In the genomic region with DNA sequence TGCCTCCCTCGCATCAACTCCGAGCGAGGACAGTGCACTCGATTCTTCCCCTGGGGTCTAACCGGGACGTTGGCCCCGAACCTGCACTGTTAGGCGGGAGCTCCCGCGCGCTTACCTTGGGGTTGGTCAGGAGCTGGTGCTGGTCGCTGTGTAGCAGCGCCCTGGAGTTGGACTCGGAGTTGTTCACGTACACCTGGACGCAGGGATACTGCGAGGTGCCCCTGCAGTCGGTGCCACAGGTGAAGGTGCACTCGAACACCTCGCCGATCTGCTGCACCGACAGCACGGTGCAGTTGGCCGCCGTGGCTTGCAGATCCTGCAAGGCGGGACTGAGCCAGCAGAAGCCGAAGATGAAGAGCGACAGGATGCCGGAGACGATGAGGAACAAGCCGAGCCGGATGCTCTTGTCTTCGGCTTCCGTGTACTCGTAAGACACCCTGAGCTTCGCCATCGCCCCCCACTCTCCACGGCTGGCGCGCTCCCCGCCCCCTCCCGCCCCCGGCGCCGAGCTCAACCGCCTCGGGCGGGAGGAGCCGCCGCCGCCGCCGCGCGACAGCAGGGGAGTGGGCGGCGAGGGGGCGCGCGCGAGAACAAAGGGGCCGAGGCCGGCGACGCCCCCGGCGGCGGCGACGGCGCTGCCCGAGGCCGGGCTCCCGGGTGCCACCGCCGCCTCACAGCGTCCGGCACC, we compare ENCODE assay signal across 8 mouse cellular contexts. TPM values are rescaled to one million over a fixed set of nuclear protein-coding genes. Genes with fewer than 3 reads are reported as not detected.
DNase-seq lines count a peak whose midpoint lies in the region; ATAC-seq and TF ChIP-seq lines count a peak whose summit lies in the region.

No protein-coding gene starts in this region.

- H3K9me3 ChIP-seq in heart, embryonic 10.5 days = no peaks in the 10 kb centered on the region
- H3K9me3 ChIP-seq in embryonic facial prominence, embryonic 15.5 days (replicated peaks) = no peaks in the 10 kb centered on the region
- H3K9me3 ChIP-seq in hindbrain, postnatal 0 days (ENCODE audit: low read length) = no peaks in the 10 kb centered on the region

- H3K4me2 ChIP-seq in embryonic facial prominence, embryonic 15.5 days (replicated peaks) = peak overlapping the region; percentile 95
- peak overlapping the region; percentile 93 for H3K4me2 ChIP-seq in hindbrain, postnatal 0 days (ENCODE audit: low read depth, low read length)
- peak overlapping the region; percentile 81 for H3K4me2 ChIP-seq in myocyte (ENCODE audit: low read depth)

- no peak for DNase-seq in heart, embryonic 10.5 days (ENCODE audit: low spot score)
- no peak for DNase-seq in heart, postnatal 25 days (ENCODE audit: low spot score)
- DNase-seq in adrenal gland, postnatal 14 days = peak; percentile 38
- peak; percentile 81 for DNase-seq in hindbrain, postnatal 0 days (ENCODE audit: low spot score)
- DNase-seq in liver, adult 2 months (ENCODE audit: extremely low read depth, low read depth, low spot score) = no peak
- peak; percentile 67 for DNase-seq in thymus, adult 2 months

- ATAC-seq in embryonic facial prominence, embryonic 15.5 days (ENCODE audit: insufficient number of reproducible peaks, low FRiP score, low TSS enrichment, low read depth) = peak; percentile 58
- ATAC-seq in hindbrain, postnatal 0 days = peak; percentile 87

- peak overlapping the region; percentile 86 for H3K27ac ChIP-seq in heart, embryonic 10.5 days
- H3K27ac ChIP-seq in embryonic facial prominence, embryonic 15.5 days (replicated peaks) = peak overlapping the region; percentile 72; the same call in 1 of the 2 replicates
- H3K27ac ChIP-seq in hindbrain, postnatal 0 days = peak overlapping the region; percentile 89
- no peak overlapping the region for H3K27ac ChIP-seq in liver, adult 2 months (replicated peaks; ENCODE audit: insufficient read depth, low read depth, low read length)
- peak overlapping the region; percentile 22 for H3K27ac ChIP-seq in thymus, adult 2 months (ENCODE audit: control insufficient read depth, insufficient read depth, low read length)

- H3K36me3 ChIP-seq in heart, embryonic 10.5 days = no peaks in the 10 kb centered on the region
- H3K36me3 ChIP-seq in embryonic facial prominence, embryonic 15.5 days = no peaks in the 10 kb centered on the region
- no peaks in the 10 kb centered on the region for H3K36me3 ChIP-seq in hindbrain, postnatal 0 days (ENCODE audit: insufficient read depth, low read length)
- H3K36me3 ChIP-seq in liver, adult 2 months (ENCODE audit: control insufficient read depth, insufficient read depth, low read length) = no peaks in the 10 kb centered on the region
- no peaks in the 10 kb centered on the region for H3K36me3 ChIP-seq in myocyte (ENCODE audit: control insufficient read depth, insufficient read depth)
- H3K36me3 ChIP-seq in thymus, adult 2 months (ENCODE audit: control insufficient read depth, insufficient read depth, low read length) = no peaks in the 10 kb centered on the region

- peak overlapping the region; percentile 66 for H3K9ac ChIP-seq in embryonic facial prominence, embryonic 15.5 days
- H3K9ac ChIP-seq in hindbrain, postnatal 0 days (replicated peaks; ENCODE audit: low read length) = peak overlapping the region; percentile 84
- no peak overlapping the region for H3K9ac ChIP-seq in liver, adult 2 months (ENCODE audit: low read depth, low read length)

- no peaks in the 10 kb centered on the region for H3K79me2 ChIP-seq in liver, adult 2 months (ENCODE audit: control insufficient read depth, insufficient read depth, low read length)
- no peaks in the 10 kb centered on the region for H3K79me2 ChIP-seq in myocyte (ENCODE audit: control insufficient read depth, insufficient read depth)

- H3K4me3 ChIP-seq in heart, embryonic 10.5 days = peak overlapping the region; percentile 77
- H3K4me3 ChIP-seq in embryonic facial prominence, embryonic 15.5 days (replicated peaks) = peak overlapping the region; percentile 69
- H3K4me3 ChIP-seq in hindbrain, postnatal 0 days (ENCODE audit: low read length) = peak overlapping the region; percentile 80
- H3K4me3 ChIP-seq in liver, adult 2 months (ENCODE audit: insufficient read depth, low read depth, low read length) = peak overlapping the region; percentile 18; the same call in 1 of the 2 replicates
- peak overlapping the region; percentile 30 for H3K4me3 ChIP-seq in myocyte
- peak overlapping the region; percentile 60 for H3K4me3 ChIP-seq in thymus, adult 2 months (ENCODE audit: control insufficient read depth, insufficient read depth, low read length)

- peak overlapping the region; percentile 7 for H3ac ChIP-seq in myocyte (ENCODE audit: control insufficient read depth, insufficient read length)

- intact Hi-C loops in heart, postnatal 25 days (cut with DNase I) = no loop called here

- TF ChIP-seq POLR2A in liver, adult 2 months (IDR thresholded peaks at IDR 0.05; ENCODE audit: extremely low read depth, insufficient read depth, low read length) = no peak
- TF ChIP-seq POLR2A in myocyte (IDR thresholded peaks at IDR 0.05; ENCODE audit: insufficient read length, low read depth) = no peak
- peak; percentile 53; the same call in 1 of the 2 replicates for TF ChIP-seq POLR2A in thymus, adult 2 months (IDR thresholded peaks at IDR 0.05; ENCODE audit: control insufficient read depth, extremely low read depth, insufficient read depth, low read length, poor library complexity)

- 1% methylated on average over 47 of the region's 78 CpGs for WGBS in heart, embryonic 10.5 days
- WGBS in embryonic facial prominence, embryonic 15.5 days = under 1% methylated on average over 71 of the region's 78 CpGs
- under 1% methylated on average over 48 of the region's 78 CpGs for WGBS in hindbrain, postnatal 0 days
- 5% methylated on average over 77 of the region's 78 CpGs for WGBS in liver, adult 2 months
- WGBS in thymus, adult 2 months = 8% methylated on average over 73 of the region's 78 CpGs

- no peak for TF ChIP-seq CTCF in hindbrain, postnatal 0 days (IDR thresholded peaks at IDR 0.05; ENCODE audit: low read depth)
- no peak for TF ChIP-seq CTCF in liver, adult 2 months (IDR thresholded peaks at IDR 0.05; ENCODE audit: low read depth, low read length)
- TF ChIP-seq CTCF in thymus, adult 2 months (IDR thresholded peaks at IDR 0.05; ENCODE audit: borderline replicate concordance, control insufficient read depth, extremely low read depth, insufficient read depth, low read length, poor library complexity) = no peak

- H3K27me3 ChIP-seq in heart, embryonic 10.5 days (ENCODE audit: insufficient read depth, poor library complexity, severe bottlenecking) = no peaks in the 10 kb centered on the region
- H3K27me3 ChIP-seq in embryonic facial prominence, embryonic 15.5 days = no peaks in the 10 kb centered on the region
- H3K27me3 ChIP-seq in hindbrain, postnatal 0 days (ENCODE audit: insufficient read depth, low read length) = no peaks in the 10 kb centered on the region
- peaks cover 23% of the 10 kb centered on the region for H3K27me3 ChIP-seq in liver, adult 2 months (ENCODE audit: control insufficient read depth, insufficient read depth, low read length)
- H3K27me3 ChIP-seq in myocyte (ENCODE audit: control insufficient read depth, insufficient read depth, insufficient read length) = no peaks in the 10 kb centered on the region
- no peaks in the 10 kb centered on the region for H3K27me3 ChIP-seq in thymus, adult 2 months (ENCODE audit: control insufficient read depth, insufficient read depth, low read length)

- H3K4me1 ChIP-seq in heart, embryonic 10.5 days = peaks cover 10% of the 10 kb centered on the region
- H3K4me1 ChIP-seq in embryonic facial prominence, embryonic 15.5 days = peaks cover 32% of the 10 kb centered on the region
- H3K4me1 ChIP-seq in hindbrain, postnatal 0 days (ENCODE audit: insufficient read depth, low read length) = peaks cover 13% of the 10 kb centered on the region
- 0 out of 2 replicates have a peak, but pooled peaks cover 3% of the 10 kb centered on the region for H3K4me1 ChIP-seq in liver, adult 2 months (ENCODE audit: control insufficient read depth, insufficient read depth, low read length)
- peaks cover 10% of the 10 kb centered on the region for H3K4me1 ChIP-seq in thymus, adult 2 months (replicated peaks; ENCODE audit: control insufficient read depth, insufficient read depth, low read length)

TF ChIP-seq in myocyte, 11 proteins besides CTCF, POLR2A, EP300 and RAD21:
- TF ChIP-seq MYOD1 (IDR thresholded peaks at IDR 0.05; ENCODE audit: control insufficient read depth in 1 of 3, insufficient read length in 2 of 3, low read depth in 2 of 3) (no peak), MAX (IDR thresholded peaks at IDR 0.05; ENCODE audit: low read depth) (no peak), MYOG (IDR thresholded peaks at IDR 0.05; ENCODE audit: control insufficient read depth in 1 of 3, insufficient read depth in 1 of 3, insufficient read length in 2 of 3, low read depth in 2 of 3) (no peak), E2F4 (IDR thresholded peaks at IDR 0.05; ENCODE audit: insufficient read depth) (no peak), CEBPB (IDR thresholded peaks at IDR 0.05; ENCODE audit: insufficient read depth, poor library complexity, severe bottlenecking) (no peak), REST (IDR thresholded peaks at IDR 0.05; ENCODE audit: insufficient read depth, insufficient read length) (no peak), TCF12 (IDR thresholded peaks at IDR 0.05; ENCODE audit: insufficient read depth, poor library complexity, severe bottlenecking) (no peak), USF1 (IDR thresholded peaks at IDR 0.05; ENCODE audit: low read depth) (no peak), SRF (IDR thresholded peaks at IDR 0.05; ENCODE audit: control insufficient read depth, insufficient read length, low read depth) (no peak), POLR2AphosphoS2 (IDR thresholded peaks at IDR 0.05; ENCODE audit: insufficient read length, low read depth) (no peak), TCF3 (IDR thresholded peaks at IDR 0.05; ENCODE audit: insufficient read length, low read depth) (no peak)

RNA-seq across cellular contexts. Expression of a gene that starts 0.5 kb away (rescaled TPM):
- 5.0 and 8.0 TPM in 2 replicates for polyA plus RNA-seq in heart, embryonic 10.5 days (2016; fragmentation: Nextera tagmentation; extraction: Ambion mirVana)
- total RNA-seq in heart, postnatal 25 days (2021) = under 1 TPM; 0.29 to 0.67 TPM
- total RNA-seq in adrenal gland, postnatal 14 days (2021) = 5.0 and 5.1 TPM in 2 replicates
- polyA plus RNA-seq in embryonic facial prominence, embryonic 15.5 days (2015; fragmentation: Nextera tagmentation; extraction: Ambion mirVana) = 9.8 and 11.4 TPM in 2 replicates
- 66.1 and 71.6 TPM in 2 replicates for total RNA-seq in hindbrain, postnatal 0 days (2014; rRNA removed)
- 30.1 and 31.4 TPM in 2 replicates for polyA plus RNA-seq in hindbrain, postnatal 0 days (2015; fragmentation: Nextera tagmentation; extraction: Ambion mirVana)
- total RNA-seq in liver, adult 2 months (2014; rRNA removed) = 0.18 TPM in 1 of 2 replicates, not detected in the other
- 0.06 TPM in 1 of 2 replicates, not detected in the other for polyA plus RNA-seq in liver, adult 2 months (2012; rRNA removed)
- polyA plus RNA-seq in myocyte (2012; fragmentation: generic; extraction: Trizol) = 2.1 TPM
- polyA plus RNA-seq in thymus, adult 2 months (2012; rRNA removed) = 144 and 185 TPM in 2 replicates

Comparison
In these comparisons a context has a peak if more than half of its experiments do, and no peak if none do; other contexts are left out.
1. DNase-seq: peak in adrenal gland, postnatal 14 days (single experiment), hindbrain, postnatal 0 days (single experiment) and thymus, adult 2 months (single experiment); none in heart, embryonic 10.5 days (single experiment), heart, postnatal 25 days (single experiment) and liver, adult 2 months (single experiment).
2. H3K4me3 ChIP-seq: peak in every context shown above with its lines; median percentile 80 in hindbrain, postnatal 0 days; 77 in heart, embryonic 10.5 days; 69 in embryonic facial prominence, embryonic 15.5 days; 60 in thymus, adult 2 months; 30 in myocyte; 18 in liver, adult 2 months.
3. Peak in every context shown above with its lines, with median percentiles within 50 percentile points of each other: H3K4me2 ChIP-seq.